Mouse (Mus musculus) heart, postnatal 25 days (tissue): ENCODE data around the gene Sin3b. TPM values are rescaled to one million over a fixed set of nuclear protein-coding genes. Genes with fewer than 3 reads are reported as not detected.

Experiments
- DNase-seq: peaks from one replicate; pipeline ENCODE4 v3.0.0; 2022; ENCODE audit warnings: low spot score
- intact Hi-C: fragments of 180-260 bp; cut with DNase I; formaldehyde crosslinking; loops from one replicate; pipeline ENCODE4 v1.15.1; 2025
- microRNA-seq: library from miRNA; unstranded; fragments of <30 nt; microRNA quantifications from one replicate; pipeline ENCODE4 v1.2.0, GENCODE M21; 2022
- total RNA-seq, 2 experiments: library from RNA; stranded (reverse); gene quantifications; 2 replicates each; pipeline ENCODE4 v1.2.3; 2021

Sin3b gene
- total RNA-seq, 2 experiments from 2014 or later, result 77.1 to 78.3 TPM

- DNase-seq, result no peak
- intact Hi-C loops, result no loop called here
Measured at GRCm38 (mm10) chr8:72751126-72751525, 28.0 kb downstream of the Sin3b start.

- no peak for DNase-seq
Measured at GRCm38 (mm10) chr8:72752289-72752688, 29.2 kb downstream of the Sin3b start.

GRCm38 (mm10) chr8:72753165-72753564 is 30.1 kb downstream of the Sin3b start:
- no peak for DNase-seq
- intact Hi-C loops, result no loop called here

More at GRCm38 (mm10) chr8:72752289-72752688, 29.2 kb downstream of the Sin3b start:
- intact Hi-C loops, result no loop called here

- intact Hi-C loops, result no loop called here
- no peak for DNase-seq
Measured at GRCm38 (mm10) chr8:72753781-72754180, 30.7 kb downstream of the Sin3b start.

GRCm38 (mm10) chr8:72756031-72756430 is 32.9 kb downstream of the Sin3b start:
- intact Hi-C loops, result no loop called here
- DNase-seq, result no peak

GRCm38 (mm10) chr8:72756771-72757390 is 33.8 kb downstream of the Sin3b start:
- intact Hi-C loops, result no loop called here
- no peak for DNase-seq

GRCm38 (mm10) chr8:72757426-72758195 is 34.5 kb downstream of the Sin3b start:
- intact Hi-C loops, result no loop called here
- DNase-seq, result no peak

GRCm38 (mm10) chr8:72758310-72758709 is 35.2 kb downstream of the Sin3b start:
- DNase-seq, result no peak
- intact Hi-C loops, result no loop called here

GRCm38 (mm10) chr8:72760216-72760615 is 37.1 kb downstream of the Sin3b start:
- intact Hi-C loops, result no loop called here
- DNase-seq, result no peak

- DNase-seq, result no peak
- intact Hi-C loops, result no loop called here
Measured at GRCm38 (mm10) chr8:72761322-72762051, 38.4 kb downstream of the Sin3b start, which contains the start of gene F2rl3. Gene F2rl3, plus strand, starts transcription at chr8:72761880.

- no peak for DNase-seq
Measured at GRCm38 (mm10) chr8:72762306-72762705, 39.2 kb downstream of the Sin3b start.

GRCm38 (mm10) chr8:72765696-72766095 is 42.6 kb downstream of the Sin3b start:
- no peak for DNase-seq
- intact Hi-C loops, result no loop called here

More at GRCm38 (mm10) chr8:72762306-72762705, 39.2 kb downstream of the Sin3b start:
- intact Hi-C loops, result no loop called here

- no peak for DNase-seq
- intact Hi-C loops, result no loop called here
Measured at GRCm38 (mm10) chr8:72766777-72767176, 43.7 kb downstream of the Sin3b start.

GRCm38 (mm10) chr8:72777797-72778196 is 54.7 kb downstream of the Sin3b start:
- intact Hi-C loops, result no loop called here
- DNase-seq, result no peak

- intact Hi-C loops, result no loop called here
- DNase-seq, result no peak
Measured at GRCm38 (mm10) chr8:72780644-72781043, 57.6 kb downstream of the Sin3b start.

- no peak for DNase-seq
- intact Hi-C loops, result no loop called here
Measured at GRCm38 (mm10) chr8:72801583-72801982, 78.5 kb downstream of the Sin3b start.

Small RNAs within 50 kb of the gene (microRNA-seq; reads per million reads assigned to microRNA genes)
- not detected for gene Gm26237

Other genes starting within 250 kb of the Sin3b start
- gene Cherp, start 248.1 kb upstream of the Sin3b start, total RNA-seq, result 10 to 100 TPM; 33.5 to 35.2 TPM
- gene Slc35e1, start 230.7 kb upstream of the Sin3b start, total RNA-seq, result 10 to 100 TPM; 70.1 to 70.3 TPM
- gene Med26, start 175.0 kb upstream of the Sin3b start, total RNA-seq, result 1 to 10 TPM; 7.7 to 9.1 TPM
- 100 to 1,000 TPM; 125 to 134 TPM for gene Smim7, start 152.2 kb upstream of the Sin3b start, total RNA-seq
- 100 to 1,000 TPM; 453 to 459 TPM for gene Tmem38a, start 151.2 kb upstream of the Sin3b start, total RNA-seq
- under 1 TPM; 0.36 to 0.57 TPM for gene Nwd1, start 76.6 kb upstream of the Sin3b start, total RNA-seq
- 1 to 10 TPM; 1.3 to 1.9 TPM for gene F2rl3, start 38.6 kb downstream of the Sin3b start, total RNA-seq